ENCODE assay signal across 33 mouse cellular contexts in genomic region chr4:42913391-42913790, GRCm38 (mm10). TPM values are rescaled to one million over a fixed set of nuclear protein-coding genes. Genes with fewer than 3 reads are reported as not detected.
"Had no signal": no experiment of that assay in that cellular context is flagged by ENCODE, and none has a peak within 500 bp of the region (broad histone marks: within the 10 kb centered on the region; RNA-seq: fewer than 3 reads in every experiment).

No protein-coding gene starts in this region.

- H3K9me3 ChIP-seq: heart, embryonic 13.5 days; heart, embryonic 15.5 days; hindbrain, embryonic 10.5 days; hindbrain, embryonic 12.5 days; limb, embryonic 10.5 days; limb, embryonic 12.5 days; liver, embryonic 13.5 days; liver, embryonic 15.5 days had no signal

- H3K27ac ChIP-seq: gastrocnemius, adult 2 months; heart, embryonic 13.5 days; heart, embryonic 15.5 days; hindbrain, embryonic 10.5 days; hindbrain, embryonic 12.5 days; hindbrain, embryonic 14.5 days; layer of hippocampus, adult 2 months; left cerebral cortex, adult 2 months; limb, embryonic 10.5 days; limb, embryonic 12.5 days; liver, embryonic 13.5 days; liver, embryonic 15.5 days had no signal

- H3K4me3 ChIP-seq: gastrocnemius, adult 2 months; heart, embryonic 13.5 days; heart, embryonic 15.5 days; hindbrain, embryonic 10.5 days; hindbrain, embryonic 12.5 days; layer of hippocampus, adult 2 months; left cerebral cortex, adult 2 months; limb, embryonic 10.5 days; limb, embryonic 12.5 days; liver, embryonic 13.5 days; liver, embryonic 15.5 days had no signal

- H3K4me1 ChIP-seq: limb, embryonic 12.5 days had no signal

- DNase-seq: gastrocnemius, adult 2 months; gastrocnemius, postnatal 10 days; gastrocnemius, postnatal 25 days; heart, postnatal 14 days; heart, postnatal 4 days; kidney, adult 18-20 months; kidney, adult 8-10 months; kidney, postnatal 10 days; kidney, postnatal 25 days; kidney, postnatal 4 days; liver; liver, embryonic 13.5 days had no signal

- H3K36me3 ChIP-seq: heart, embryonic 13.5 days; heart, embryonic 15.5 days; hindbrain, embryonic 10.5 days; hindbrain, embryonic 12.5 days; limb, embryonic 10.5 days; limb, embryonic 12.5 days; liver, embryonic 13.5 days; liver, embryonic 15.5 days had no signal

RNA-seq across cellular contexts. Expression of gene Phf24, which starts 3.1 kb away (rescaled TPM):
- polyA plus RNA-seq: inflammation-experienced regulatory T-cells, adult 6 months; limb, embryonic 10.5 days had no signal

RNA-seq across cellular contexts. Expression of gene Fam205c, which starts 39.4 kb away (rescaled TPM):
- total RNA-seq: gastrocnemius, postnatal 4 days; granulocyte monocyte progenitor cell, adult 5-6 weeks had no signal
- polyA plus RNA-seq: inflammation-experienced regulatory T-cells, adult 6 months; limb, embryonic 12.5 days; limb, embryonic 14.5 days had no signal

RNA-seq across cellular contexts. Expression of gene 1700022I11Rik, which starts 56.0 kb away (rescaled TPM):
- total RNA-seq: gastrocnemius, adult 2 months; gastrocnemius, postnatal 10 days; gastrocnemius, postnatal 25 days; gastrocnemius, postnatal 4 days; heart, adult 8-10 months; heart, postnatal 14 days; heart, postnatal 4 days; layer of hippocampus, adult 2 months; layer of hippocampus, postnatal 10 days; layer of hippocampus, postnatal 25 days; left cerebral cortex, adult 2 months; left cerebral cortex, postnatal 14 days; left cerebral cortex, postnatal 36 days had no signal
- polyA plus RNA-seq: intestine, embryonic 16.5 days had no signal

RNA-seq across cellular contexts. Expression of gene Gm12394, which starts 56.8 kb away (rescaled TPM):
- total RNA-seq: gastrocnemius, adult 2 months; gastrocnemius, postnatal 10 days; gastrocnemius, postnatal 25 days; granulocyte monocyte progenitor cell, adult 5-6 weeks; heart, adult 8-10 months; heart, postnatal 14 days; heart, postnatal 4 days had no signal
- polyA plus RNA-seq: heart, embryonic 11.5 days; hindbrain, embryonic 10.5 days; inflammation-experienced regulatory T-cells, adult 6 months; liver, embryonic 15.5 days had no signal
